Comparison of ENCODE assay signal across 19 mouse cellular contexts in genomic region chr3:55532175-55532973, GRCm38 (mm10).
A peak's percentile ranks its signal among the peaks of the same experiment; 100 is the strongest.
DNase-seq lines count a peak whose midpoint lies in the region; ATAC-seq and TF ChIP-seq lines count a peak whose summit lies in the region.
"Had no signal": no experiment of that assay in that cellular context is flagged by ENCODE, and none has a peak within 500 bp of the region (broad histone marks: within the 10 kb centered on the region; RNA-seq: fewer than 3 reads in every experiment).

No protein-coding gene starts in this region.

- no peak for DNase-seq in hindbrain, postnatal 0 days (ENCODE audit: low spot score)
- no peak for DNase-seq in left cerebral cortex, adult 2 months (ENCODE audit: extremely low spot score in 1 of 2, low spot score in 2 of 2)
- no peak for DNase-seq in left cerebral cortex, adult 8-10 months (ENCODE audit: low spot score in 2 of 2)
- no peak for DNase-seq in spleen, postnatal 10 days (ENCODE audit: low spot score in 2 of 2)
- DNase-seq: adrenal gland, postnatal 14 days; cerebellum, adult 9-11 months; heart, adult 11 months; kidney, adult 18-20 months; liver, embryonic 13.5 days; thymus, adult 18-20 months had no signal

- no peak overlapping the region for H3K9ac ChIP-seq in hindbrain, embryonic 13.5 days
- H3K9ac ChIP-seq in hindbrain, postnatal 0 days (replicated peaks; ENCODE audit: low read length), result no peak overlapping the region
- no peak overlapping the region for H3K9ac ChIP-seq in intestine, embryonic 16.5 days (ENCODE audit: low read depth, low read length)
- no peak overlapping the region for H3K9ac ChIP-seq in neural tube, embryonic 15.5 days (replicated peaks)
- H3K9ac ChIP-seq: heart, embryonic 15.5 days; liver, embryonic 13.5 days; lung, embryonic 15.5 days; midbrain, embryonic 13.5 days had no signal

- ATAC-seq in hindbrain, embryonic 13.5 days (ENCODE audit: low FRiP score), result no peak
- ATAC-seq in hindbrain, postnatal 0 days, result no peak
- peak; percentile 77 for ATAC-seq in intestine, embryonic 16.5 days
- no peak for ATAC-seq in neural tube, embryonic 15.5 days (ENCODE audit: low FRiP score)
- ATAC-seq in CD4-positive, CD25-positive, alpha-beta regulatory T cell, adult 4 months, result no peak
- ATAC-seq: forebrain, embryonic 16.5 days; midbrain, embryonic 13.5 days had no signal

- H3K4me1 ChIP-seq in hindbrain, embryonic 13.5 days (replicated peaks), result peaks cover 29% of the 10 kb centered on the region
- H3K4me1 ChIP-seq in hindbrain, postnatal 0 days (ENCODE audit: insufficient read depth, low read length), result peaks cover 5% of the 10 kb centered on the region; the same call in 1 of the 2 replicates
- peaks cover 4% of the 10 kb centered on the region; the same call in 1 of the 2 replicates for H3K4me1 ChIP-seq in intestine, embryonic 16.5 days (ENCODE audit: control insufficient read depth, insufficient read depth, low read length)
- H3K4me1 ChIP-seq in neural tube, embryonic 15.5 days, result peaks cover 43% of the 10 kb centered on the region
- H3K4me1 ChIP-seq: liver, embryonic 13.5 days had no signal

- intact Hi-C loops in left cerebral cortex, adult 2 months (cut with DNase I), result no loop called here

- no peak overlapping the region for H3K4me3 ChIP-seq in hindbrain, embryonic 13.5 days
- H3K4me3 ChIP-seq in hindbrain, postnatal 0 days (ENCODE audit: low read length), result no peak overlapping the region
- no peak overlapping the region for H3K4me3 ChIP-seq in left cerebral cortex, adult 2 months
- H3K4me3 ChIP-seq in intestine, embryonic 16.5 days (ENCODE audit: low read length), result no peak overlapping the region
- H3K4me3 ChIP-seq in neural tube, embryonic 15.5 days (replicated peaks), result no peak overlapping the region
- H3K4me3 ChIP-seq: heart, embryonic 15.5 days; liver, embryonic 13.5 days; lung, embryonic 15.5 days; midbrain, embryonic 13.5 days; myocyte had no signal

- H3K27me3 ChIP-seq in hindbrain, embryonic 13.5 days, result no peaks in the 10 kb centered on the region
- H3K27me3 ChIP-seq in hindbrain, postnatal 0 days (ENCODE audit: insufficient read depth, low read length), result no peaks in the 10 kb centered on the region
- H3K27me3 ChIP-seq in intestine, embryonic 16.5 days (replicated peaks; ENCODE audit: control insufficient read depth, insufficient read depth, low read length), result no peaks in the 10 kb centered on the region
- H3K27me3 ChIP-seq in neural tube, embryonic 15.5 days (replicated peaks), result no peaks in the 10 kb centered on the region
- H3K27me3 ChIP-seq: heart, embryonic 15.5 days; liver, embryonic 13.5 days; lung, embryonic 15.5 days; midbrain, embryonic 13.5 days had no signal

- WGBS in hindbrain, embryonic 13.5 days, result 84% methylated on average over 17 of the region's 17 CpGs
- WGBS in hindbrain, postnatal 0 days, result 83% methylated on average over 17 of the region's 17 CpGs
- WGBS in intestine, embryonic 16.5 days, result 53% methylated on average over 17 of the region's 17 CpGs
- 38% methylated on average over 17 of the region's 17 CpGs for WGBS in neural tube, embryonic 15.5 days

- no peak for TF ChIP-seq CTCF in hindbrain, postnatal 0 days (IDR thresholded peaks at IDR 0.05; ENCODE audit: low read depth)
- no peak for TF ChIP-seq CTCF in left cerebral cortex, adult 2 months (IDR thresholded peaks at IDR 0.05)

- H3K4me2 ChIP-seq in hindbrain, embryonic 13.5 days, result no peak overlapping the region
- no peak overlapping the region for H3K4me2 ChIP-seq in hindbrain, postnatal 0 days (ENCODE audit: low read depth, low read length)
- peak overlapping the region; percentile 15; the same call in 1 of the 2 replicates for H3K4me2 ChIP-seq in intestine, embryonic 16.5 days (ENCODE audit: low read depth, low read length)
- no peak overlapping the region for H3K4me2 ChIP-seq in neural tube, embryonic 15.5 days
- H3K4me2 ChIP-seq: liver, embryonic 13.5 days; lung, embryonic 15.5 days; midbrain, embryonic 13.5 days had no signal

- H3K9me3 ChIP-seq in hindbrain, embryonic 13.5 days, result no peaks in the 10 kb centered on the region
- no peaks in the 10 kb centered on the region for H3K9me3 ChIP-seq in hindbrain, postnatal 0 days (ENCODE audit: low read length)
- H3K9me3 ChIP-seq in intestine, embryonic 16.5 days (ENCODE audit: control insufficient read depth, low read length), result no peaks in the 10 kb centered on the region
- no peaks in the 10 kb centered on the region for H3K9me3 ChIP-seq in neural tube, embryonic 15.5 days (replicated peaks)
- H3K9me3 ChIP-seq: heart, embryonic 15.5 days; liver, embryonic 13.5 days; lung, embryonic 15.5 days; midbrain, embryonic 13.5 days had no signal

- peaks cover 14% of the 10 kb centered on the region for H3K36me3 ChIP-seq in hindbrain, embryonic 13.5 days
- no peaks in the 10 kb centered on the region; the same call in 1 of the 2 replicates for H3K36me3 ChIP-seq in hindbrain, postnatal 0 days (ENCODE audit: insufficient read depth, low read length)
- H3K36me3 ChIP-seq in intestine, embryonic 16.5 days (ENCODE audit: control insufficient read depth, insufficient read depth, low read length), result no peaks in the 10 kb centered on the region
- no peaks in the 10 kb centered on the region for H3K36me3 ChIP-seq in neural tube, embryonic 15.5 days
- H3K36me3 ChIP-seq: heart, embryonic 15.5 days; liver, embryonic 13.5 days; lung, embryonic 15.5 days had no signal

- H3K27ac ChIP-seq in hindbrain, embryonic 13.5 days, result peak overlapping the region; percentile 26; the same call in 1 of the 2 replicates
- H3K27ac ChIP-seq in hindbrain, postnatal 0 days, result no peak overlapping the region
- peak overlapping the region; percentile 80 for H3K27ac ChIP-seq in left cerebral cortex, adult 2 months
- no peak overlapping the region for H3K27ac ChIP-seq in intestine, embryonic 16.5 days (ENCODE audit: low read length)
- H3K27ac ChIP-seq in neural tube, embryonic 15.5 days (replicated peaks), result peak overlapping the region; percentile 33
- H3K27ac ChIP-seq: heart, embryonic 15.5 days; liver, embryonic 13.5 days; lung, embryonic 15.5 days; midbrain, embryonic 13.5 days had no signal

Comparison
In these comparisons a context has a peak if more than half of its experiments do, and no peak if none do; other contexts are left out.
1. H3K27ac ChIP-seq: peak in hindbrain, embryonic 13.5 days (single experiment), left cerebral cortex, adult 2 months (single experiment) and neural tube, embryonic 15.5 days (single experiment); none in hindbrain, postnatal 0 days (single experiment) and intestine, embryonic 16.5 days (single experiment).